Mouse (Mus musculus): Measurements from ENCODE around the gene Snrnp40.

Gene Snrnp40

DNA sequence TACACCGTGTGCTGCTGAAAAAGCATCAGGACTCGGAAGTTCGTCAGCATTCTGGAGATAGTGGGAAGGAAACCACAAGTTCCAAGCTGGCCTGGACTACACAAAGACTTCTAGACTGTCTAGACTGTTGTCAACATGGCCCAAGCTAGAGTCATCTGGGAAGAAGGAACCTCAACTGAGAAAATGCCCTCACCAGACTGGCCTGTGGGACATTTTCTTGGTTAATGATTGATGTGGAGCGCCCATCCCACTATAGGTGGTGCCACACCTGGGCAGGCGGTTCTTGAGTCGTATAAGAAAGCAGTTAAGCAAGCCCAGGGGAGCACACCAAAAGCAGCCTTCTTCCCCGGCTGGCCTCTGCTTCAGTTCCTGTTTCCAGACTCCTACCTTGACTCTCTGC is 7.3 kb upstream of the Snrnp40 start:
- H3K4me1 ChIP-seq (replicated peaks; ENCODE audit: low read depth, low read length): peaks cover 22% of the 10 kb centered on the region
- H3K27me3 ChIP-seq (ENCODE audit: insufficient read depth, low read length): no peaks in the 10 kb centered on the region
- no peak for TF ChIP-seq NANOG (IDR thresholded peaks at IDR 0.05; ENCODE audit: borderline replicate concordance, low read length)
- no peak for TF ChIP-seq POU5F1 (IDR thresholded peaks at IDR 0.05; ENCODE audit: borderline replicate concordance, low read length)
- TF ChIP-seq CTCF (conservative IDR thresholded peaks at IDR 0.05; ENCODE audit: low read length): no peak
- H3K9me3 ChIP-seq (ENCODE audit: low read length): no peaks in the 10 kb centered on the region
- H3K4me3 ChIP-seq (replicated peaks; ENCODE audit: low read length): no peak overlapping the region
- peaks cover 89% of the 10 kb centered on the region for H3K36me3 ChIP-seq (ENCODE audit: insufficient read depth, low read length)

DNA sequence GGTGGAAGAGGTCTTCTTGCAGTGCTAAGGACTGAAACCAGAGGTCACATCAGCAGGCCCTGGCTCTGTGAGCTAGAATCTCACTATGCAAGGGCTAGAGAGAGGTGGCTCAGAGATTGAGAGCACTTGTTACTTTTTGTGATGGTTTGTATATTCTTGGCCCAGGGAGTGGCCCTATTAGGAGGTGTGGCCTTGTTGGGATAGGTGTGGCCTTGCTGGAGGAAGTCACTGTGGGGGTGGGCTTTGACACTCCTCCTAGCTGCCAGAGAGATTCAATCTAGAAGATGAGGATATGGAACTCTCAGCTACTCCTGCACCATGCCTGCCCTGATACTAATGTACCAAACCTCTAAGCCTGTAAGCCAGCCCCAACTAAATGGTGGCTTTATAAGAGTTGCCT is 2.0 kb upstream of the Snrnp40 start:
- no peak for TF ChIP-seq NANOG (IDR thresholded peaks at IDR 0.05; ENCODE audit: borderline replicate concordance, low read length)
- TF ChIP-seq CTCF (conservative IDR thresholded peaks at IDR 0.05; ENCODE audit: low read length): no peak
- no peak for TF ChIP-seq POU5F1 (IDR thresholded peaks at IDR 0.05; ENCODE audit: borderline replicate concordance, low read length)
- Histone ChIP-seq H3K4me1 (replicated peaks; ENCODE audit: low read depth, low read length) (peaks cover 59% of the 10 kb centered on the region), H3K9me3 (ENCODE audit: low read length) (no peaks in the 10 kb centered on the region)

GRCm38 (mm10) chr4:130360238-130360590 is 282 bp downstream of the Snrnp40 start:
- Histone ChIP-seq H3K36me3 (ENCODE audit: insufficient read depth, low read length) (peaks cover 44% of the 10 kb centered on the region), H3K9me3 (ENCODE audit: low read length) (no peaks in the 10 kb centered on the region), H3K27me3 (ENCODE audit: insufficient read depth, low read length) (no peaks in the 10 kb centered on the region), H3K4me1 (replicated peaks; ENCODE audit: low read depth, low read length) (peaks cover 47% of the 10 kb centered on the region), H3K4me3 (replicated peaks; ENCODE audit: low read length) (peak overlapping the region; percentile 100)
- TF ChIP-seq NANOG (IDR thresholded peaks at IDR 0.05; ENCODE audit: borderline replicate concordance, low read length): no peak
- no peak for TF ChIP-seq POU5F1 (IDR thresholded peaks at IDR 0.05; ENCODE audit: borderline replicate concordance, low read length)
- TF ChIP-seq CTCF (conservative IDR thresholded peaks at IDR 0.05; ENCODE audit: low read length): no peak

More for the DNA sequence above, 2.0 kb upstream of the Snrnp40 start:
- H3K27me3 ChIP-seq (ENCODE audit: insufficient read depth, low read length): no peaks in the 10 kb centered on the region
- peaks cover 48% of the 10 kb centered on the region for H3K36me3 ChIP-seq (ENCODE audit: insufficient read depth, low read length)
- H3K4me3 ChIP-seq (replicated peaks; ENCODE audit: low read length): peak overlapping the region; percentile 100

GRCm38 (mm10) chr4:130376675-130377074 is 16.7 kb downstream of the Snrnp40 start:
- TF ChIP-seq CTCF (conservative IDR thresholded peaks at IDR 0.05; ENCODE audit: low read length): peak; percentile 25
- TF ChIP-seq NANOG (IDR thresholded peaks at IDR 0.05; ENCODE audit: borderline replicate concordance, low read length): no peak
- Histone ChIP-seq H3K4me3 (replicated peaks; ENCODE audit: low read length) (no peak overlapping the region), H3K36me3 (ENCODE audit: insufficient read depth, low read length) (peaks cover 92% of the 10 kb centered on the region), H3K4me1 (replicated peaks; ENCODE audit: low read depth, low read length) (peaks cover 34% of the 10 kb centered on the region), H3K27me3 (ENCODE audit: insufficient read depth, low read length) (no peaks in the 10 kb centered on the region), H3K9me3 (ENCODE audit: low read length) (no peaks in the 10 kb centered on the region)

- Histone ChIP-seq H3K4me1 (replicated peaks; ENCODE audit: low read depth, low read length) (peaks cover 34% of the 10 kb centered on the region), H3K27me3 (ENCODE audit: insufficient read depth, low read length) (no peaks in the 10 kb centered on the region), H3K36me3 (ENCODE audit: insufficient read depth, low read length) (peaks cover 99% of the 10 kb centered on the region), H3K4me3 (replicated peaks; ENCODE audit: low read length) (no peak overlapping the region), H3K9me3 (ENCODE audit: low read length) (no peaks in the 10 kb centered on the region)
- TF ChIP-seq POU5F1 (IDR thresholded peaks at IDR 0.05; ENCODE audit: borderline replicate concordance, low read length) (no peak), NANOG (IDR thresholded peaks at IDR 0.05; ENCODE audit: borderline replicate concordance, low read length) (no peak), CTCF (conservative IDR thresholded peaks at IDR 0.05; ENCODE audit: low read length) (no peak)
Measured at GRCm38 (mm10) chr4:130377500-130377899, 17.6 kb downstream of the Snrnp40 start.

GRCm38 (mm10) chr4:130379181-130379580 is 19.2 kb downstream of the Snrnp40 start:
- Histone ChIP-seq H3K9me3 (ENCODE audit: low read length) (no peaks in the 10 kb centered on the region), H3K4me1 (replicated peaks; ENCODE audit: low read depth, low read length) (peaks cover 33% of the 10 kb centered on the region), H3K4me3 (replicated peaks; ENCODE audit: low read length) (no peak overlapping the region), H3K36me3 (ENCODE audit: insufficient read depth, low read length) (peaks cover 99% of the 10 kb centered on the region), H3K27me3 (ENCODE audit: insufficient read depth, low read length) (no peaks in the 10 kb centered on the region)
- no peak for TF ChIP-seq NANOG (IDR thresholded peaks at IDR 0.05; ENCODE audit: borderline replicate concordance, low read length)
- TF ChIP-seq POU5F1 (IDR thresholded peaks at IDR 0.05; ENCODE audit: borderline replicate concordance, low read length): no peak
- no peak for TF ChIP-seq CTCF (conservative IDR thresholded peaks at IDR 0.05; ENCODE audit: low read length)

GRCm38 (mm10) chr4:130380418-130380817 is 20.5 kb downstream of the Snrnp40 start:
- no peaks in the 10 kb centered on the region for H3K9me3 ChIP-seq (ENCODE audit: low read length)
- peaks cover 99% of the 10 kb centered on the region for H3K36me3 ChIP-seq (ENCODE audit: insufficient read depth, low read length)
- H3K27me3 ChIP-seq (ENCODE audit: insufficient read depth, low read length): no peaks in the 10 kb centered on the region
- no peak overlapping the region for H3K4me3 ChIP-seq (replicated peaks; ENCODE audit: low read length)
- peak; percentile 36 for TF ChIP-seq CTCF (conservative IDR thresholded peaks at IDR 0.05; ENCODE audit: low read length)
- TF ChIP-seq POU5F1 (IDR thresholded peaks at IDR 0.05; ENCODE audit: borderline replicate concordance, low read length): no peak
- peaks cover 21% of the 10 kb centered on the region for H3K4me1 ChIP-seq (replicated peaks; ENCODE audit: low read depth, low read length)

- Histone ChIP-seq H3K27me3 (ENCODE audit: insufficient read depth, low read length) (no peaks in the 10 kb centered on the region), H3K4me1 (replicated peaks; ENCODE audit: low read depth, low read length) (peaks cover 10% of the 10 kb centered on the region), H3K9me3 (ENCODE audit: low read length) (no peaks in the 10 kb centered on the region), H3K4me3 (replicated peaks; ENCODE audit: low read length) (no peak overlapping the region), H3K36me3 (ENCODE audit: insufficient read depth, low read length) (peaks cover 93% of the 10 kb centered on the region)
- TF ChIP-seq POU5F1 (IDR thresholded peaks at IDR 0.05; ENCODE audit: borderline replicate concordance, low read length) (no peak), CTCF (conservative IDR thresholded peaks at IDR 0.05; ENCODE audit: low read length) (no peak), NANOG (IDR thresholded peaks at IDR 0.05; ENCODE audit: borderline replicate concordance, low read length) (no peak)
Measured at GRCm38 (mm10) chr4:130387256-130387655, 27.3 kb downstream of the Snrnp40 start.

DNA sequence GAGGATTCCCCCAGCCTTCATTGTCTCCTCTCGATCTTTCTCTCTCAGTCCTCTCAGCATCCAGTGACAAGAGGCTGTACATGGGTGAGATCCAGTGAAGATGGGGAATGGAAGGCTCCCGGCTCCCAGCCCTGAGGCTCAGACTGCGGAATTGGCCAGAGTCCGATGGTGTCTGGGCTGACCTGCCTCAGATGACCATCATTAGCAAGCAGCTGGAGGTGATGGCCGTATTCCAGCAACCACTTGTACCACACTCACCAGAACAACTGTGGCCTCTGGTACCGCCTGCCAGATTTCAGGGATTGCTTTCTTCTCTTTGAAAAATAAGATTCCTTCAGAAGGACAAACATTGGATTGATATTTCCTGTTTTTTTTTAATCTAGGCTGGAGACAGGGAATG is 29.6 kb downstream of the Snrnp40 start:
- no peak for TF ChIP-seq CTCF (conservative IDR thresholded peaks at IDR 0.05; ENCODE audit: low read length)
- no peak for TF ChIP-seq POU5F1 (IDR thresholded peaks at IDR 0.05; ENCODE audit: borderline replicate concordance, low read length)
- TF ChIP-seq NANOG (IDR thresholded peaks at IDR 0.05; ENCODE audit: borderline replicate concordance, low read length): no peak

More for the DNA sequence above, 29.6 kb downstream of the Snrnp40 start:
- Histone ChIP-seq H3K4me3 (replicated peaks; ENCODE audit: low read length) (no peak overlapping the region), H3K27me3 (ENCODE audit: insufficient read depth, low read length) (no peaks in the 10 kb centered on the region), H3K9me3 (ENCODE audit: low read length) (no peaks in the 10 kb centered on the region), H3K36me3 (ENCODE audit: insufficient read depth, low read length) (peaks cover 71% of the 10 kb centered on the region), H3K4me1 (replicated peaks; ENCODE audit: low read depth, low read length) (peaks cover 10% of the 10 kb centered on the region)

Measured in E14TG2a.4 (cell line).